Mouse (Mus musculus): ENCODE measurements around the gene Ifna11. TPM values are rescaled to one million over a fixed set of nuclear protein-coding genes. Genes with fewer than 3 reads are reported as not detected.

Gene Ifna11
- polyA plus RNA-seq, 1 experiment: not detected

- H3K36me3 ChIP-seq (ENCODE audit: control insufficient read depth, insufficient read depth, low read length): no peaks in the 10 kb centered on the region
- WGBS: 42% methylated on average over 2 of the region's 2 CpGs
- no peak overlapping the region for H3K27ac ChIP-seq (ENCODE audit: control insufficient read depth, insufficient read depth, low read length)
- no peaks in the 10 kb centered on the region for H3K4me1 ChIP-seq (replicated peaks; ENCODE audit: control insufficient read depth, insufficient read depth, low read length)
- no peak overlapping the region for H3K4me3 ChIP-seq (ENCODE audit: control insufficient read depth, insufficient read depth, low read length)
- DNase-seq: no peak
- TF ChIP-seq POLR2A (IDR thresholded peaks at IDR 0.05; ENCODE audit: control insufficient read depth, extremely low read depth, insufficient read depth, low read length, poor library complexity) (no peak), CTCF (IDR thresholded peaks at IDR 0.05; ENCODE audit: borderline replicate concordance, control insufficient read depth, extremely low read depth, insufficient read depth, low read length, poor library complexity) (no peak)
- H3K27me3 ChIP-seq (ENCODE audit: control insufficient read depth, insufficient read depth, low read length): no peaks in the 10 kb centered on the region
Observed at GRCm38 (mm10) chr4:88845334-88845733, 25.6 kb downstream of the Ifna11 start.

DNA sequence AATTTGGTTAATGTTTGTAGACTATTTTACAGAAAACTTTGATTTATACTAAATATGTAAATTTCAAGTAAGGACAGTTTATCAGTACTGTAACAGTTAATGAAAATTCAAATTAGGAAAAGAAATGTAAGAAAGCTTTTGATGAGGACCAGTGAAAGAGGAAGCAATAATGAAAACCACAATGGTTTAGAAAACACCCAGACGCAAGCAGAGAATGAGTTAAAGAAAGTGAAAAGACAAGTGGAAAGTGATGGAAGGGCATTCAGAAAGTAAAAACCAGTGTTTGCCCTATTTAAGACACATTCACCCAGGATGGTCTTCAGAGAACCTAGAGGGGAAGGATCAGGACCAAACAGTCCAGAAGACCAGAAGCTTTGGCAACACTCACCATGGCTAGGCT, 29.9 kb downstream of the Ifna11 start, which contains the start of gene Ifna1:
TSS of gene Ifna1 (plus strand) at position 390 of the 400 bp plus-strand sequence.
- H3K36me3 ChIP-seq (ENCODE audit: control insufficient read depth, insufficient read depth, low read length): no peaks in the 10 kb centered on the region
- H3K4me1 ChIP-seq (replicated peaks; ENCODE audit: control insufficient read depth, insufficient read depth, low read length): no peaks in the 10 kb centered on the region
- no peak within 1 kb of the TSS for H3K27ac ChIP-seq (ENCODE audit: control insufficient read depth, insufficient read depth, low read length)
- no peaks in the 10 kb centered on the region for H3K27me3 ChIP-seq (ENCODE audit: control insufficient read depth, insufficient read depth, low read length)
- 41% methylated on average over 1 of the region's 1 CpGs for WGBS
- H3K4me3 ChIP-seq (ENCODE audit: control insufficient read depth, insufficient read depth, low read length): no peak within 1 kb of the TSS
- no peak for DNase-seq
- no peak for TF ChIP-seq CTCF (IDR thresholded peaks at IDR 0.05; ENCODE audit: borderline replicate concordance, control insufficient read depth, extremely low read depth, insufficient read depth, low read length, poor library complexity)
- no peak for TF ChIP-seq POLR2A (IDR thresholded peaks at IDR 0.05; ENCODE audit: control insufficient read depth, extremely low read depth, insufficient read depth, low read length, poor library complexity)

GRCm38 (mm10) chr4:88851026-88851763, 31.4 kb downstream of the Ifna11 start:
- H3K4me1 ChIP-seq (replicated peaks; ENCODE audit: control insufficient read depth, insufficient read depth, low read length): no peaks in the 10 kb centered on the region
- no peak overlapping the region for H3K4me3 ChIP-seq (ENCODE audit: control insufficient read depth, insufficient read depth, low read length)
- H3K27ac ChIP-seq (ENCODE audit: control insufficient read depth, insufficient read depth, low read length): no peak overlapping the region
- DNase-seq: no peak
- no peaks in the 10 kb centered on the region for H3K36me3 ChIP-seq (ENCODE audit: control insufficient read depth, insufficient read depth, low read length)
- no peaks in the 10 kb centered on the region for H3K27me3 ChIP-seq (ENCODE audit: control insufficient read depth, insufficient read depth, low read length)
- 94% methylated on average over 4 of the region's 4 CpGs for WGBS
- no peak for TF ChIP-seq POLR2A (IDR thresholded peaks at IDR 0.05; ENCODE audit: control insufficient read depth, extremely low read depth, insufficient read depth, low read length, poor library complexity)
- no peak for TF ChIP-seq CTCF (IDR thresholded peaks at IDR 0.05; ENCODE audit: borderline replicate concordance, control insufficient read depth, extremely low read depth, insufficient read depth, low read length, poor library complexity)

DNA sequence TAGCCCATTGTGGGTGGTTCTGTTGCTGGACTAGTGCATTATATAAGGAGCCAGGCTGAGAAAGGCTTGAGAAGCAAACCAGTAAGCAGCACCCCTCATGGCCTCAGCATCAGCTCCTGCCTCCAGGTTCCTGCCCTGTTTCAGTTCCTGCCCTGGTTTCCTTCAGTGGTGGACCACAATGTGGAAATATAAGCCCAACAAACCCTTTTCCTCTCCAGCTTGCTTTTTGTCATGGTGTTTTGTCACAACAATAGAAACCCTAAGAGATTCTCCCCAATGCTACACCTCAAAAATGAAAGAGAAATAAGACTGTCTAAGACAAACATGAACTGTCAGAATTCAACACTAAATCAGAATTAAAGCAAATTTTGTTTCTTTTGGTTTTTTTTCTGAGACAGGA, 39.5 kb downstream of the Ifna11 start:
- no peak overlapping the region for H3K27ac ChIP-seq (ENCODE audit: control insufficient read depth, insufficient read depth, low read length)
- no peak for DNase-seq
- peaks cover 1% of the 10 kb centered on the region; the same call in 1 of the 2 replicates for H3K4me1 ChIP-seq (replicated peaks; ENCODE audit: control insufficient read depth, insufficient read depth, low read length)
- no peaks in the 10 kb centered on the region for H3K36me3 ChIP-seq (ENCODE audit: control insufficient read depth, insufficient read depth, low read length)
- H3K4me3 ChIP-seq (ENCODE audit: control insufficient read depth, insufficient read depth, low read length): no peak overlapping the region
- H3K27me3 ChIP-seq (ENCODE audit: control insufficient read depth, insufficient read depth, low read length): no peaks in the 10 kb centered on the region
- no peak for TF ChIP-seq CTCF (IDR thresholded peaks at IDR 0.05; ENCODE audit: borderline replicate concordance, control insufficient read depth, extremely low read depth, insufficient read depth, low read length, poor library complexity)
- TF ChIP-seq POLR2A (IDR thresholded peaks at IDR 0.05; ENCODE audit: control insufficient read depth, extremely low read depth, insufficient read depth, low read length, poor library complexity): no peak

DNA sequence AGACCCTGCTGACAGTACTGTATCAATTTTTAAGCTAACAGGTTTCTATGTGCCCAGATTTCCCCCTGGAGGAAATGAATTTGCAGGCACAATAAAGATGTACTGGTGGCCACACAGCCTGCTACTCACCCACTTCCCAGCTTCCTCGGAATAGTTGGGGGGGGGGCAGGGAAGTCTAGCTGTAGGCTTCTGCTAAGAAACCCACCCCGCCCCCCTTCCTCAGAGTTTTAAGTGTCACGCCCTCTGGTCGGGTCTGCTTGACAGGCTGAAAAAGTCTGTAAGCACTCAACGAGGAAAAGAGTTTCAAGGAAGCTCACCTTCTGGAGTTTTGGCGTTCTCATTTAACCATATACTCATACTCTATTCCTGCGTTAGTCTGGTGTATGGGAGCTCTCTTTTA, 43.5 kb downstream of the Ifna11 start:
- no peak overlapping the region for H3K4me3 ChIP-seq (ENCODE audit: control insufficient read depth, insufficient read depth, low read length)
- no peaks in the 10 kb centered on the region for H3K27me3 ChIP-seq (ENCODE audit: control insufficient read depth, insufficient read depth, low read length)
- no peak overlapping the region for H3K27ac ChIP-seq (ENCODE audit: control insufficient read depth, insufficient read depth, low read length)
- peaks cover 7% of the 10 kb centered on the region for H3K4me1 ChIP-seq (replicated peaks; ENCODE audit: control insufficient read depth, insufficient read depth, low read length)
- WGBS: 40% methylated on average over 7 of the region's 7 CpGs
- no peak for DNase-seq
- TF ChIP-seq POLR2A (IDR thresholded peaks at IDR 0.05; ENCODE audit: control insufficient read depth, extremely low read depth, insufficient read depth, low read length, poor library complexity) (no peak), CTCF (IDR thresholded peaks at IDR 0.05; ENCODE audit: borderline replicate concordance, control insufficient read depth, extremely low read depth, insufficient read depth, low read length, poor library complexity) (no peak)
- no peaks in the 10 kb centered on the region for H3K36me3 ChIP-seq (ENCODE audit: control insufficient read depth, insufficient read depth, low read length)

DNA sequence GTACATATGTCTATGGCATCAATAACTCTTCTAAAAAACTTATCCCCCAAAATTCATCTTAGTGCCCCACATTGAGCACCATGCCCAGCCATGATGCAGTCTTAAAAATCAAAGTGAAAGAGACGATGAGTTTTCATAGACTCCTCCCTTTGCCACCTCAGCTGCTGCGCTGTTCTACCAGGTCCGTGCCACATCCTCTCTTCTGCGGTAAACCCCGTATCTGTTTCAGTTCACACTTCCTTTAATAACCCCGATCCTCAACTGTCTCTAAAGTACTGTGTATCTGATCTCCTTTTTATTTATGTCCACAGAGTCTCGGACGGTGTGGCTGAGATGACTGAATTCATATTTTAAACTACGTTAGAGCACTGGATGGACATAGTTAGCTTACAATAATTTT, 44.8 kb downstream of the Ifna11 start:
- peaks cover 7% of the 10 kb centered on the region for H3K4me1 ChIP-seq (replicated peaks; ENCODE audit: control insufficient read depth, insufficient read depth, low read length)
- peak; percentile 65 for DNase-seq

More for the DNA sequence above, 44.8 kb downstream of the Ifna11 start:
- Histone ChIP-seq H3K27me3 (ENCODE audit: control insufficient read depth, insufficient read depth, low read length) (no peaks in the 10 kb centered on the region), H3K4me3 (ENCODE audit: control insufficient read depth, insufficient read depth, low read length) (peak overlapping the region; percentile 44), H3K36me3 (ENCODE audit: control insufficient read depth, insufficient read depth, low read length) (no peaks in the 10 kb centered on the region), H3K27ac (ENCODE audit: control insufficient read depth, insufficient read depth, low read length) (peak overlapping the region; percentile 78)
- TF ChIP-seq CTCF (IDR thresholded peaks at IDR 0.05; ENCODE audit: borderline replicate concordance, control insufficient read depth, extremely low read depth, insufficient read depth, low read length, poor library complexity) (no peak), POLR2A (IDR thresholded peaks at IDR 0.05; ENCODE audit: control insufficient read depth, extremely low read depth, insufficient read depth, low read length, poor library complexity) (no peak)
- 4% methylated on average over 9 of the region's 9 CpGs for WGBS

Data from thymus, adult 2 months (tissue).